Mouse (Mus musculus): ENCODE measurements around the gene Rhobtb3. TPM values are rescaled to one million over a fixed set of nuclear protein-coding genes. Genes with fewer than 3 reads are reported as not detected.
"Not testable (repeated sequence)": the region's sequence is repeated elsewhere in the genome, so short reads cannot be mapped to it uniquely, and the experiment has no call there.

The Rhobtb3 gene
- polyA plus RNA-seq, 1 experiment from 2014 or later, result 55.4 TPM

- not testable (repeated sequence) for H3K9ac ChIP-seq (replicated peaks); H3K36me3 ChIP-seq; H3K27ac ChIP-seq (replicated peaks); H3K4me2 ChIP-seq (replicated peaks); H3K27me3 ChIP-seq; ATAC-seq (ENCODE audit: low FRiP score, low read depth); H3K4me1 ChIP-seq; H3K9me3 ChIP-seq; H3K4me3 ChIP-seq
- WGBS, result 89% methylated on average over 4 of the region's 4 CpGs
Measured at GRCm38 (mm10) chr13:75822366-75822765, 121.4 kb downstream of the Rhobtb3 start.

GRCm38 (mm10) chr13:75819898-75820297 lies 123.8 kb downstream of the Rhobtb3 start:
- no peaks in the 10 kb centered on the region for H3K9me3 ChIP-seq
- H3K4me2 ChIP-seq (replicated peaks), result no peak overlapping the region
- no peak for ATAC-seq (ENCODE audit: low FRiP score, low read depth)

More at GRCm38 (mm10) chr13:75819898-75820297, 123.8 kb downstream of the Rhobtb3 start:
- no peak overlapping the region for H3K4me3 ChIP-seq
- H3K36me3 ChIP-seq, result no peaks in the 10 kb centered on the region
- H3K27ac ChIP-seq (replicated peaks), result no peak overlapping the region
- no peaks in the 10 kb centered on the region for H3K4me1 ChIP-seq
- H3K9ac ChIP-seq (replicated peaks), result no peak overlapping the region
- H3K27me3 ChIP-seq, result no peaks in the 10 kb centered on the region

Other genes starting within 250 kb of the Rhobtb3 start
- gene Ell2, start 237.2 kb downstream of the Rhobtb3 start, polyA plus RNA-seq (2016; fragmentation: Nextera tagmentation; extraction: Ambion mirVana), result 2.8 and 4.6 TPM in 2 replicates
- 25.0 and 26.2 TPM in 2 replicates for gene Glrx, start 104.1 kb downstream of the Rhobtb3 start, polyA plus RNA-seq (2016; fragmentation: Nextera tagmentation; extraction: Ambion mirVana)
- 0.51 and 1.4 TPM in 2 replicates for gene Spata9, start 23.2 kb upstream of the Rhobtb3 start, polyA plus RNA-seq (2016; fragmentation: Nextera tagmentation; extraction: Ambion mirVana)
- gene Rfesd, start 74.8 kb upstream of the Rhobtb3 start, polyA plus RNA-seq (2016; fragmentation: Nextera tagmentation; extraction: Ambion mirVana), result 20.3 and 20.9 TPM in 2 replicates
- gene Gpr150, start 113.1 kb upstream of the Rhobtb3 start, polyA plus RNA-seq (2016; fragmentation: Nextera tagmentation; extraction: Ambion mirVana), result 0.56 and 0.62 TPM in 2 replicates
- gene Arsk, start 154.7 kb upstream of the Rhobtb3 start, polyA plus RNA-seq (2016; fragmentation: Nextera tagmentation; extraction: Ambion mirVana), result 5.1 and 6.0 TPM in 2 replicates
- 14.2 and 16.5 TPM in 2 replicates for gene Ttc37, start 154.8 kb upstream of the Rhobtb3 start, polyA plus RNA-seq (2016; fragmentation: Nextera tagmentation; extraction: Ambion mirVana)

Measured in midbrain, embryonic 12.5 days (tissue).